Comparison of ENCODE assay signal across 8 mouse cellular contexts in genomic region chr2:49620626-49621117, GRCm38 (mm10). TPM values are rescaled to one million over a fixed set of nuclear protein-coding genes. Genes with fewer than 3 reads are reported as not detected.
A peak's percentile ranks its signal among the peaks of the same experiment; 100 is the strongest.
DNase-seq lines count a peak whose midpoint lies in the region; ATAC-seq and TF ChIP-seq lines count a peak whose summit lies in the region.

No protein-coding gene starts in this region.

- peaks cover 16% of the 10 kb centered on the region for H3K4me1 ChIP-seq in forebrain, embryonic 16.5 days (replicated peaks; ENCODE audit: control insufficient read depth, insufficient read depth, low read length)
- H3K4me1 ChIP-seq in heart, adult 2 months (ENCODE audit: control insufficient read depth, insufficient read depth, low read length) = no peaks in the 10 kb centered on the region

- H3K27me3 ChIP-seq in forebrain, embryonic 16.5 days (replicated peaks; ENCODE audit: control insufficient read depth, insufficient read depth, low read length) = no peaks in the 10 kb centered on the region
- H3K27me3 ChIP-seq in heart, adult 2 months (ENCODE audit: control insufficient read depth, insufficient read depth, low read length) = peaks cover 9% of the 10 kb centered on the region

- no peak for TF ChIP-seq CTCF in heart, adult 2 months (IDR thresholded peaks at IDR 0.05)

- TF ChIP-seq POLR2A in heart, adult 2 months (IDR thresholded peaks at IDR 0.05; ENCODE audit: insufficient read depth, low read depth, low read length) = no peak

- H3K9ac ChIP-seq in forebrain, embryonic 16.5 days (replicated peaks; ENCODE audit: low read depth, low read length) = peak overlapping the region; percentile 99
- no peak overlapping the region for H3K9ac ChIP-seq in heart, adult 2 months (ENCODE audit: low read depth, low read length)

- H3K36me3 ChIP-seq in forebrain, embryonic 16.5 days (ENCODE audit: control insufficient read depth, insufficient read depth) = peaks cover 5% of the 10 kb centered on the region; the same call in 1 of the 2 replicates
- H3K36me3 ChIP-seq in heart, adult 2 months (ENCODE audit: control insufficient read depth, insufficient read depth, low read length) = no peaks in the 10 kb centered on the region

- 3% methylated on average over 14 of the region's 14 CpGs for WGBS in forebrain, embryonic 16.5 days
- WGBS in heart, adult 2 months = 27% methylated on average over 14 of the region's 14 CpGs

- H3K4me3 ChIP-seq in forebrain, embryonic 16.5 days (replicated peaks; ENCODE audit: low read length) = peak overlapping the region; percentile 98
- no peak overlapping the region for H3K4me3 ChIP-seq in heart, adult 2 months

- peak overlapping the region; percentile 57 for H3K4me2 ChIP-seq in forebrain, embryonic 16.5 days (ENCODE audit: low read length)

- TF ChIP-seq EP300 in heart, adult 2 months (IDR thresholded peaks at IDR 0.05; ENCODE audit: insufficient read depth, low read depth, low read length) = no peak

- peak; percentile 71 for ATAC-seq in forebrain, embryonic 16.5 days

- H3K27ac ChIP-seq in forebrain, embryonic 16.5 days (ENCODE audit: low read length) = peak overlapping the region; percentile 92
- no peak overlapping the region for H3K27ac ChIP-seq in heart, adult 2 months

- intact Hi-C loops in left cerebral cortex, postnatal 25 days (cut with DNase I) = loop anchor here (5.0 kb wide), 2 partner anchors 92 to 107 kb away; no protein-coding TSS in a partner anchor
- intact Hi-C loops in heart, adult 2 months (cut with DNase I) = no loop called here

- no peaks in the 10 kb centered on the region for H3K79me2 ChIP-seq in heart, adult 2 months (replicated peaks; ENCODE audit: control insufficient read depth, insufficient read depth, low read length)

- H3K9me3 ChIP-seq in forebrain, embryonic 16.5 days (ENCODE audit: control insufficient read depth, low read length) = no peaks in the 10 kb centered on the region

- peak; percentile 45 for DNase-seq in ES-CJ7 (ENCODE audit: low read depth, low spot score)
- DNase-seq in cerebellum, adult 18-20 months = peak; percentile 65 to 66
- peak; percentile 56 to 60 for DNase-seq in left cerebral cortex, postnatal 25 days (ENCODE audit: low spot score in 2 of 2)
- DNase-seq in retina, postnatal 1 day = peak; percentile 78
- no peak for DNase-seq in testis, postnatal 10 days (ENCODE audit: low spot score)
- no peak for DNase-seq in heart, adult 2 months
- DNase-seq in adrenal gland, postnatal 25 days = no peak

RNA-seq across cellular contexts. Expression of gene Kif5c, which starts 1.6 kb away (rescaled TPM):
- polyA plus RNA-seq in forebrain, embryonic 16.5 days (2015; fragmentation: Nextera tagmentation; extraction: Ambion mirVana) = 173 and 180 TPM in 2 replicates
- 100 to 1,000 TPM; 577 to 597 TPM for total RNA-seq in left cerebral cortex, postnatal 25 days (2021)
- total RNA-seq in heart, adult 2 months (2021) = under 1 TPM; 0.52 to 0.60 TPM
- polyA plus RNA-seq in heart, adult 2 months (2012; rRNA removed) = 0.82 and 0.88 TPM in 2 replicates
- 5.5 and 8.1 TPM in 2 replicates for total RNA-seq in adrenal gland, postnatal 25 days (2021)

Comparison
In these comparisons a context has a peak if more than half of its experiments do, and no peak if none do; other contexts are left out.
1. DNase-seq: peak in ES-CJ7 (single experiment), cerebellum, adult 18-20 months (2 of 2), left cerebral cortex, postnatal 25 days (2 of 2) and retina, postnatal 1 day (single experiment); none in testis, postnatal 10 days (single experiment), heart, adult 2 months (0 of 2) and adrenal gland, postnatal 25 days (single experiment).
2. RNA of gene Kif5c, which starts 1.6 kb away (total RNA-seq): 577 to 597 TPM in left cerebral cortex, postnatal 25 days; 5.5 to 8.1 TPM in adrenal gland, postnatal 25 days and 0.52 to 0.60 TPM in heart, adult 2 months; every median in the first group is over 10 times any median in the second.